Mouse (Mus musculus): Measurements from ENCODE around the gene Phf24. TPM values are rescaled to one million over a fixed set of nuclear protein-coding genes. Genes with fewer than 3 reads are reported as not detected.

The Phf24 gene
- polyA plus RNA-seq, 1 experiment from 2014 or later, result 33.6 TPM

GRCm38 (mm10) chr4:42945043-42945442 lies 28.6 kb downstream of the Phf24 start:
- H3K9me3 ChIP-seq (ENCODE audit: control insufficient read depth, low read length), result no peaks in the 10 kb centered on the region
- peaks cover 52% of the 10 kb centered on the region for H3K4me1 ChIP-seq (replicated peaks; ENCODE audit: control insufficient read depth, insufficient read depth, low read length)
- no peaks in the 10 kb centered on the region for H3K27me3 ChIP-seq (replicated peaks; ENCODE audit: control insufficient read depth, insufficient read depth, low read length)
- H3K4me3 ChIP-seq (replicated peaks; ENCODE audit: low read length), result no peak overlapping the region
- no peak overlapping the region for H3K4me2 ChIP-seq (ENCODE audit: low read length)
- no peak overlapping the region for H3K27ac ChIP-seq (ENCODE audit: low read length)
- ATAC-seq, result no peak
- 18% methylated on average over 6 of the region's 6 CpGs for WGBS
- H3K36me3 ChIP-seq (ENCODE audit: control insufficient read depth, insufficient read depth), result no peaks in the 10 kb centered on the region
- H3K9ac ChIP-seq (replicated peaks; ENCODE audit: low read depth, low read length), result no peak overlapping the region

- H3K4me2 ChIP-seq (ENCODE audit: low read length), result no peak overlapping the region
- H3K27me3 ChIP-seq (replicated peaks; ENCODE audit: control insufficient read depth, insufficient read depth, low read length), result no peaks in the 10 kb centered on the region
- no peak overlapping the region for H3K27ac ChIP-seq (ENCODE audit: low read length)
- H3K4me3 ChIP-seq (replicated peaks; ENCODE audit: low read length), result no peak overlapping the region
- 84% methylated on average over 3 of the region's 3 CpGs for WGBS
- ATAC-seq, result no peak
- no peak overlapping the region for H3K9ac ChIP-seq (replicated peaks; ENCODE audit: low read depth, low read length)
- H3K36me3 ChIP-seq (ENCODE audit: control insufficient read depth, insufficient read depth), result no peaks in the 10 kb centered on the region
- no peaks in the 10 kb centered on the region for H3K9me3 ChIP-seq (ENCODE audit: control insufficient read depth, low read length)
- peaks cover 53% of the 10 kb centered on the region for H3K4me1 ChIP-seq (replicated peaks; ENCODE audit: control insufficient read depth, insufficient read depth, low read length)
Observed at GRCm38 (mm10) chr4:42945445-42945844, 29.0 kb downstream of the Phf24 start.

DNA sequence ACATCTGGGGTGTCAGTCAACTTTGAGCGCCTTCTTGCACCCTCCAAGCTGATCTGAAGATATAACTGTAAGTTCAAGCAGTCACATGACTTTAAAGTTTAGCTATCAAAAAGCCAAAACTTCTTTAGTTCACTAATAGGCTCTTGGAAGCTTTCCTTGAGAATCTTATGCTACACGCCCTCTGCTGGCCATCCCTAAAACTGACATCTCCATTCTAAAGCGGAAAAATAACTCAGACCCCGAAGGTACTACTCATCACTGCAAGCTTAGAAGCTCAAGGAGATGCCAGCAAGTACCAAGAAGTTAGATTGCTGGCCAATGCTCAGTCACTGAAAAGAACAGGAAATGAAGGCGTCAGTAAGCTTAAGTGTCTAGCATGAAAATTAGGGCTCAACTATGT lies 29.5 kb downstream of the Phf24 start:
- no peaks in the 10 kb centered on the region for H3K27me3 ChIP-seq (replicated peaks; ENCODE audit: control insufficient read depth, insufficient read depth, low read length)
- no peak overlapping the region for H3K4me3 ChIP-seq (replicated peaks; ENCODE audit: low read length)
- peak overlapping the region; percentile 91 for H3K27ac ChIP-seq (ENCODE audit: low read length)
- peaks cover 58% of the 10 kb centered on the region for H3K4me1 ChIP-seq (replicated peaks; ENCODE audit: control insufficient read depth, insufficient read depth, low read length)
- 5% methylated on average over 5 of the region's 5 CpGs for WGBS
- H3K9me3 ChIP-seq (ENCODE audit: control insufficient read depth, low read length), result no peaks in the 10 kb centered on the region
- peak overlapping the region; percentile 44 for H3K4me2 ChIP-seq (ENCODE audit: low read length)
- no peak for ATAC-seq
- no peaks in the 10 kb centered on the region for H3K36me3 ChIP-seq (ENCODE audit: control insufficient read depth, insufficient read depth)
- peak overlapping the region; percentile 30; the same call in 1 of the 2 replicates for H3K9ac ChIP-seq (replicated peaks; ENCODE audit: low read depth, low read length)

DNA sequence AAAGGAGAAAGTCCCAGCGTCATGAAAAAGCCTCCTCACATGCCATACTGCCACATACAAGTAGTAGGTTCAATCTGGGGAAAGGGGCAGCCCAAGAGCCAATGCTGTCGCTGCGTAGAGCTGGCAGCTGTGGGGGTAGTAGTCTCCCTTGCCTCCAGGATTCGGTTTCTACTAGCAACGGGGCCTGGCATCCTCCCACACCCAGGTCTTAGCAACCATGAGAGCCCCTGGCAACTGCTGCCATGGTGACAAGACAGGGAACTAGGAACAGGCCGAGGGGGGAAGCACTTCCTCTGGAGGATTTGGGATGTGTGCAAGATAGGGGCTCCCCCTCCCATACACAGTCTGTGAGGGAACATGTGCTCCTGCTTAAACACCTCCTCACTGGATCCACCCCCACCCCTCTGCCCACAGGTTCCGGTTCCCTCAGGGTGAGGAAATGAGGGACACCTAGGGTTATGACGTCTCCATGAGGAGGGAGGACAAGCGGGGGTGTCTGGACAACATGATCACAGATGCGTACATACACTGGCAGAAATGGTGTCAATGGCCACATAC lies 30.4 kb downstream of the Phf24 start:
- H3K4me3 ChIP-seq (replicated peaks; ENCODE audit: low read length), result no peak overlapping the region

GRCm38 (mm10) chr4:42948527-42948926 lies 32.1 kb downstream of the Phf24 start:
- Histone ChIP-seq H3K27ac (ENCODE audit: low read length) (peak overlapping the region; percentile 91), H3K9me3 (ENCODE audit: control insufficient read depth, low read length) (no peaks in the 10 kb centered on the region), H3K4me2 (ENCODE audit: low read length) (peak overlapping the region; percentile 29), H3K9ac (replicated peaks; ENCODE audit: low read depth, low read length) (no peak overlapping the region), H3K4me3 (replicated peaks; ENCODE audit: low read length) (no peak overlapping the region), H3K36me3 (ENCODE audit: control insufficient read depth, insufficient read depth) (no peaks in the 10 kb centered on the region), H3K27me3 (replicated peaks; ENCODE audit: control insufficient read depth, insufficient read depth, low read length) (no peaks in the 10 kb centered on the region), H3K4me1 (replicated peaks; ENCODE audit: control insufficient read depth, insufficient read depth, low read length) (peaks cover 74% of the 10 kb centered on the region)
- ATAC-seq, result no peak
- 25% methylated on average over 13 of the region's 13 CpGs for WGBS

More for the DNA sequence above, 30.4 kb downstream of the Phf24 start:
- Histone ChIP-seq H3K36me3 (ENCODE audit: control insufficient read depth, insufficient read depth) (no peaks in the 10 kb centered on the region), H3K4me1 (replicated peaks; ENCODE audit: control insufficient read depth, insufficient read depth, low read length) (peaks cover 67% of the 10 kb centered on the region), H3K4me2 (ENCODE audit: low read length) (peak overlapping the region; percentile 44), H3K27ac (ENCODE audit: low read length) (peak overlapping the region; percentile 91), H3K9me3 (ENCODE audit: control insufficient read depth, low read length) (no peaks in the 10 kb centered on the region), H3K27me3 (replicated peaks; ENCODE audit: control insufficient read depth, insufficient read depth, low read length) (no peaks in the 10 kb centered on the region), H3K9ac (replicated peaks; ENCODE audit: low read depth, low read length) (no peak overlapping the region; the same call in 1 of the 2 replicates)
- WGBS, result 21% methylated on average over 10 of the region's 10 CpGs
- ATAC-seq, result peak; percentile 53

- H3K4me3 ChIP-seq (replicated peaks; ENCODE audit: low read length), result peak overlapping the region; percentile 89
- H3K4me1 ChIP-seq (replicated peaks; ENCODE audit: control insufficient read depth, insufficient read depth, low read length), result peaks cover 74% of the 10 kb centered on the region
- 15% methylated on average over 14 of the region's 14 CpGs for WGBS
- H3K4me2 ChIP-seq (ENCODE audit: low read length), result peak overlapping the region; percentile 89
- no peaks in the 10 kb centered on the region for H3K9me3 ChIP-seq (ENCODE audit: control insufficient read depth, low read length)
- H3K36me3 ChIP-seq (ENCODE audit: control insufficient read depth, insufficient read depth), result no peaks in the 10 kb centered on the region
- ATAC-seq, result no peak
- H3K9ac ChIP-seq (replicated peaks; ENCODE audit: low read depth, low read length), result peak overlapping the region; percentile 27
- H3K27me3 ChIP-seq (replicated peaks; ENCODE audit: control insufficient read depth, insufficient read depth, low read length), result no peaks in the 10 kb centered on the region
- H3K27ac ChIP-seq (ENCODE audit: low read length), result peak overlapping the region; percentile 68
Observed at GRCm38 (mm10) chr4:42949051-42949675, 32.7 kb downstream of the Phf24 start.

GRCm38 (mm10) chr4:42949676-42950051 lies 33.2 kb downstream of the Phf24 start, which contains the start of gene Dnajb5:
Gene Dnajb5 (plus strand): TSS chr4:42949814.
- 0% methylated on average over 39 of the region's 39 CpGs for WGBS
- peak; percentile 93 for ATAC-seq
- H3K4me1 ChIP-seq (replicated peaks; ENCODE audit: control insufficient read depth, insufficient read depth, low read length), result peaks cover 78% of the 10 kb centered on the region
- peak within 1 kb of the TSS; percentile 89 for H3K4me3 ChIP-seq (replicated peaks; ENCODE audit: low read length)
- no peaks in the 10 kb centered on the region for H3K27me3 ChIP-seq (replicated peaks; ENCODE audit: control insufficient read depth, insufficient read depth, low read length)
- peak within 1 kb of the TSS; percentile 89 for H3K4me2 ChIP-seq (ENCODE audit: low read length)
- H3K27ac ChIP-seq (ENCODE audit: low read length), result peak within 1 kb of the TSS; percentile 98
- peak within 1 kb of the TSS; percentile 99 for H3K9ac ChIP-seq (replicated peaks; ENCODE audit: low read depth, low read length)
- H3K36me3 ChIP-seq (ENCODE audit: control insufficient read depth, insufficient read depth), result 0 out of 2 replicates have a peak, but pooled peaks cover 2% of the 10 kb centered on the region
- no peaks in the 10 kb centered on the region for H3K9me3 ChIP-seq (ENCODE audit: control insufficient read depth, low read length)

DNA sequence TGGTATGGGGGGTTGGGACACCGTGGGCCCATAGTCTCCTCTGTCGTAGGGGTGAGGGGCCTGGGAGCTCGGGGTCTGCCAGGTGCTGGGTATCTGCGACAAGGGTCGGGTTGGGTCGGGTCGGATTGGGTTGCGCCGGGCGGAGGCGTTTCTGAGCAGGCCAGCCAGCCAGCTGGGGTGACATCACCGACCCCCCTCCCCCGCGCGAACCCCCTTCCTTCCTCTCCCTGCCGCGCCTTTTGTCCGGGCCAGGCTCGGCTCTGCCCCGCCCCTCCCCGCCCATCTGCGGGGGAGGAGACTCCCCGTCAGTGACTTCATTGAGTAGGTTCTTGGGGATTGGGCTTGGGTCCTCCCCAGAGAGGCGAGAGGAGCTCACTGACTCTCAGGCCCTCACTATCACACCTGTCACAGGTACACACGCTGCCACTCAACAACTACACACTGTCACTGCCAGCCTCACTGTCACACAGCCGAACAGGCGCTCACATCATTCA lies 33.7 kb downstream of the Phf24 start:
- peak; percentile 52 for ATAC-seq
- Histone ChIP-seq H3K9me3 (ENCODE audit: control insufficient read depth, low read length) (no peaks in the 10 kb centered on the region), H3K36me3 (ENCODE audit: control insufficient read depth, insufficient read depth) (0 out of 2 replicates have a peak, but pooled peaks cover 2% of the 10 kb centered on the region), H3K27me3 (replicated peaks; ENCODE audit: control insufficient read depth, insufficient read depth, low read length) (no peaks in the 10 kb centered on the region), H3K4me3 (replicated peaks; ENCODE audit: low read length) (peak overlapping the region; percentile 89), H3K4me1 (replicated peaks; ENCODE audit: control insufficient read depth, insufficient read depth, low read length) (peaks cover 81% of the 10 kb centered on the region), H3K4me2 (ENCODE audit: low read length) (peak overlapping the region; percentile 89), H3K27ac (ENCODE audit: low read length) (peak overlapping the region; percentile 98), H3K9ac (replicated peaks; ENCODE audit: low read depth, low read length) (peak overlapping the region; percentile 99)
- under 1% methylated on average over 24 of the region's 27 CpGs for WGBS

- Histone ChIP-seq H3K4me2 (ENCODE audit: low read length) (peak overlapping the region; percentile 89), H3K27ac (ENCODE audit: low read length) (peak overlapping the region; percentile 98), H3K27me3 (replicated peaks; ENCODE audit: control insufficient read depth, insufficient read depth, low read length) (no peaks in the 10 kb centered on the region), H3K36me3 (ENCODE audit: control insufficient read depth, insufficient read depth) (peaks cover 8% of the 10 kb centered on the region; the same call in 1 of the 2 replicates), H3K9ac (replicated peaks; ENCODE audit: low read depth, low read length) (peak overlapping the region; percentile 99), H3K9me3 (ENCODE audit: control insufficient read depth, low read length) (no peaks in the 10 kb centered on the region), H3K4me1 (replicated peaks; ENCODE audit: control insufficient read depth, insufficient read depth, low read length) (peaks cover 77% of the 10 kb centered on the region), H3K4me3 (replicated peaks; ENCODE audit: low read length) (peak overlapping the region; percentile 89)
- 51% methylated on average over 11 of the region's 11 CpGs for WGBS
- ATAC-seq, result no peak
Observed at GRCm38 (mm10) chr4:42951206-42952195, 35.0 kb downstream of the Phf24 start.

All from forebrain, embryonic 16.5 days (tissue).